Mouse (Mus musculus) olfactory bulb, adult 2 months (tissue): Measurements from ENCODE around the gene Hbb-bh2.

Experiments used
- CTCF ChIP-seq: fragments of 200-500 bp; IDR thresholded peaks from 2 replicates; pipeline ENCODE4 v1.5.1; 2012; ENCODE audit warnings: low read depth, mild to moderate bottlenecking, low read length, moderate library complexity; ENCODE audit not compliant: insufficient read depth
- POLR2A ChIP-seq: fragments of 200-500 bp; IDR thresholded peaks from 2 replicates; pipeline ENCODE4 v1.6.1; 2012; ENCODE audit warnings: mild to moderate bottlenecking, low read depth, low read length, moderate library complexity; ENCODE audit not compliant: insufficient read depth

- TF ChIP-seq CTCF = no peak
- TF ChIP-seq POLR2A = no peak
These were observed 26.6 kb downstream of the Hbb-bh2 start, which contains the start of gene Hbb-bt for GRCm38 (mm10) chr7:103813766-103814165.
